Mouse (Mus musculus) CH12.LX (cell line): Measurements from ENCODE around the gene Hist1h2ab. TPM values are rescaled to one million over a fixed set of nuclear protein-coding genes. Genes with fewer than 3 reads are reported as not detected.
A peak's percentile ranks its signal among the peaks of the same experiment; 100 is the strongest.
"Not testable (repeated sequence)": the region's sequence is repeated elsewhere in the genome, so short reads cannot be mapped to it uniquely, and the experiment has no call there.

Experiments used
- DNase-seq: peaks from one replicate; pipeline ENCODE4 v3.0.0-alpha.2; 2013; ENCODE audit errors: extremely low read depth
- H3K27ac ChIP-seq: 2 replicates; pipeline ENCODE4 v1.5.1; 2012; ENCODE audit warnings: low read depth, mild to moderate bottlenecking, control low read depth, moderate library complexity; ENCODE audit not compliant: insufficient read depth
- H3K27me3 ChIP-seq: replicated peaks from 2 replicates; pipeline ENCODE3; 2012; ENCODE audit warnings: inconsistent platforms
- H3K36me3 ChIP-seq, 2 experiments: replicated peaks in 1 of 2; 2 replicates each; pipeline versions ENCODE3 to v1.6.1; 2012; ENCODE audit warnings: inconsistent platforms in 1 of 2, low read length in 1 of 2, mild to moderate bottlenecking in 1 of 2, mixed read lengths in 1 of 2, moderate library complexity in 1 of 2; ENCODE audit not compliant: control insufficient read depth in 1 of 2, insufficient read depth in 1 of 2
- H3K4me1 ChIP-seq, 2 experiments: 2 replicates each; pipeline ENCODE4 v1.6.1; 2012; ENCODE audit warnings: inconsistent platforms in 1 of 2, moderate library complexity in 1 of 2; ENCODE audit not compliant: insufficient read depth in 2 of 2, control insufficient read depth in 1 of 2
- H3K4me2 ChIP-seq: 2 replicates; pipeline ENCODE4 v1.6.1; 2012; ENCODE audit warnings: low read depth, mild to moderate bottlenecking, control low read depth; ENCODE audit not compliant: poor library complexity, insufficient read depth, severe bottlenecking
- H3K4me3 ChIP-seq, 3 experiments: fragments of 150-350 bp in 1 of 3; sonication (generic) in 1 of 3; replicated peaks in 1 of 3; 2 replicates each; pipeline versions ENCODE3 to v1.5.1; 2011 to 2012; ENCODE audit warnings: low read depth in 2 of 3, low read length in 2 of 3, mild to moderate bottlenecking in 2 of 3, moderate library complexity in 2 of 3, control low read depth in 1 of 3, improper control_type of control experiment in 1 of 3, inconsistent platforms in 1 of 3, mixed read lengths in 1 of 3; ENCODE audit not compliant: poor library complexity in 1 of 3
- H3K79me2 ChIP-seq: replicated peaks from 2 replicates; pipeline ENCODE4 v1.6.1; 2012; ENCODE audit warnings: mild to moderate bottlenecking, moderate library complexity; ENCODE audit not compliant: control insufficient read depth, poor library complexity, insufficient read depth, severe bottlenecking; ENCODE audit errors: extremely low read depth
- H3K9ac ChIP-seq: 2 replicates; pipeline ENCODE4 v1.6.1; 2012; ENCODE audit warnings: low read depth, mild to moderate bottlenecking, control low read depth, moderate library complexity; ENCODE audit not compliant: insufficient read depth
- H3K9me3 ChIP-seq: replicated peaks from 2 replicates; pipeline ENCODE3; 2012; ENCODE audit warnings: low read length, inconsistent platforms, mixed read lengths
- BHLHE40 ChIP-seq: IDR thresholded peaks from 2 replicates; pipeline ENCODE4 v1.6.1; 2011; ENCODE audit warnings: mild to moderate bottlenecking, low read depth, low read length, improper control_type of control experiment
- CHD1 ChIP-seq: IDR thresholded peaks from 2 replicates; pipeline ENCODE4 v1.6.1; 2012; ENCODE audit warnings: low read depth, low read length, improper control_type of control experiment, inconsistent platforms
- CHD2 ChIP-seq: IDR thresholded peaks from 2 replicates; pipeline ENCODE4 v1.6.1; 2011; ENCODE audit warnings: low read length, improper control_type of control experiment
- CTCF ChIP-seq, 2 experiments: IDR thresholded peaks in 1 of 2; conservative IDR thresholded peaks in 1 of 2; 2 replicates each; pipeline ENCODE4 v1.5.1; 2011 to 2012; ENCODE audit warnings: low read depth in 2 of 2, low read length in 2 of 2, improper control_type of control experiment in 1 of 2, inconsistent platforms in 1 of 2, mild to moderate bottlenecking in 1 of 2, moderate library complexity in 1 of 2
- E2F4 ChIP-seq: IDR thresholded peaks from 2 replicates; pipeline ENCODE4 v1.6.1; 2011; ENCODE audit warnings: low read depth, low read length, improper control_type of control experiment; ENCODE audit not compliant: insufficient replicate concordance
- ELF1 ChIP-seq: IDR thresholded peaks from 2 replicates; pipeline ENCODE4 v1.6.1; 2014; ENCODE audit warnings: low read depth, mild to moderate bottlenecking, inconsistent platforms, low read length, improper control_type of control experiment
- EP300 ChIP-seq: IDR thresholded peaks from 2 replicates; pipeline ENCODE4 v1.6.1; 2011; ENCODE audit warnings: low read length, improper control_type of control experiment
- ETS1 ChIP-seq: conservative IDR thresholded peaks from 2 replicates; pipeline ENCODE4 v1.6.1; 2012; ENCODE audit warnings: low read depth, mild to moderate bottlenecking, inconsistent platforms, low read length, improper control_type of control experiment, moderate library complexity
- GABPA ChIP-seq: IDR thresholded peaks from 2 replicates; pipeline ENCODE4 v1.6.1; 2012; ENCODE audit warnings: low read depth, low read length, improper control_type of control experiment, inconsistent platforms; ENCODE audit not compliant: insufficient replicate concordance
- JUND ChIP-seq: conservative IDR thresholded peaks from 2 replicates; pipeline ENCODE4 v1.6.1; 2011; ENCODE audit warnings: low read depth, low read length, improper control_type of control experiment
- KAT2A ChIP-seq: IDR thresholded peaks from 2 replicates; pipeline ENCODE4 v1.6.1; 2012; ENCODE audit warnings: low read length, improper control_type of control experiment, inconsistent platforms; ENCODE audit not compliant: insufficient replicate concordance
- MAZ ChIP-seq: IDR thresholded peaks from 2 replicates; pipeline ENCODE4 v1.6.1; 2012; ENCODE audit warnings: low read depth, mild to moderate bottlenecking, inconsistent platforms, low read length, improper control_type of control experiment, moderate library complexity
- MEF2A ChIP-seq: IDR thresholded peaks from 2 replicates; pipeline ENCODE4 v1.6.1; 2014; ENCODE audit warnings: low read depth, mild to moderate bottlenecking, inconsistent platforms, low read length, improper control_type of control experiment, borderline replicate concordance
- MXI1 ChIP-seq: IDR thresholded peaks from 2 replicates; pipeline ENCODE4 v1.6.1; 2011; ENCODE audit warnings: mild to moderate bottlenecking, low read depth, low read length, improper control_type of control experiment
- MYC ChIP-seq: IDR thresholded peaks from 2 replicates; pipeline ENCODE4 v1.6.1; 2011; ENCODE audit warnings: low read depth, mild to moderate bottlenecking, improper control_type of control experiment, low read length
- NELFE ChIP-seq: IDR thresholded peaks from 2 replicates; pipeline ENCODE4 v1.6.1; 2011; ENCODE audit warnings: low read depth, low read length, improper control_type of control experiment
- NRF1 ChIP-seq: IDR thresholded peaks from 2 replicates; pipeline ENCODE4 v1.6.1; 2014; ENCODE audit warnings: low read depth, mild to moderate bottlenecking, inconsistent platforms, low read length, improper control_type of control experiment, moderate library complexity
- PAX5 ChIP-seq: IDR thresholded peaks from 2 replicates; pipeline ENCODE4 v1.6.1; 2012; ENCODE audit warnings: low read length, inconsistent platforms, mixed read lengths
- POLR2A ChIP-seq: IDR thresholded peaks from 2 replicates; pipeline ENCODE4 v1.6.1; 2011; ENCODE audit warnings: low read depth, mild to moderate bottlenecking, improper control_type of control experiment, low read length
- POLR2AphosphoS2 ChIP-seq: IDR thresholded peaks from 2 replicates; pipeline ENCODE4 v1.6.1; 2011; ENCODE audit warnings: low read depth, low read length, improper control_type of control experiment
- RAD21 ChIP-seq: IDR thresholded peaks from 2 replicates; pipeline ENCODE4 v1.6.1; 2011; ENCODE audit warnings: low read depth, mild to moderate bottlenecking, low read length, improper control_type of control experiment, moderate library complexity
- RCOR1 ChIP-seq: conservative IDR thresholded peaks from 2 replicates; pipeline ENCODE4 v1.6.1; 2012; ENCODE audit warnings: low read depth, mild to moderate bottlenecking, inconsistent platforms, low read length, improper control_type of control experiment
- SIN3A ChIP-seq: IDR thresholded peaks from 2 replicates; pipeline ENCODE4 v1.6.1; 2012; ENCODE audit warnings: low read length, improper control_type of control experiment, inconsistent platforms
- TBP ChIP-seq: conservative IDR thresholded peaks from 2 replicates; pipeline ENCODE4 v1.6.1; 2011; ENCODE audit warnings: low read depth, low read length, improper control_type of control experiment
- TCF12 ChIP-seq: IDR thresholded peaks from 2 replicates; pipeline ENCODE4 v1.6.1; 2014; ENCODE audit warnings: low read depth, mild to moderate bottlenecking, inconsistent platforms, low read length, improper control_type of control experiment
- UBTF ChIP-seq: IDR thresholded peaks from 2 replicates; pipeline ENCODE4 v1.6.1; 2012; ENCODE audit warnings: low read depth, mild to moderate bottlenecking, inconsistent platforms, low read length, improper control_type of control experiment, moderate library complexity
- ZC3H11A ChIP-seq: IDR thresholded peaks from 2 replicates; pipeline ENCODE4 v1.6.1; 2012; ENCODE audit warnings: low read depth, mild to moderate bottlenecking, inconsistent platforms, low read length, improper control_type of control experiment
- ZKSCAN1 ChIP-seq: IDR thresholded peaks from 2 replicates; pipeline ENCODE4 v1.6.1; 2012; ENCODE audit warnings: low read depth, inconsistent platforms, low read length, improper control_type of control experiment, borderline replicate concordance
- ZMIZ1 ChIP-seq: IDR thresholded peaks from 2 replicates; pipeline ENCODE4 v1.6.1; 2012; ENCODE audit warnings: low read depth, mild to moderate bottlenecking, inconsistent platforms, low read length, improper control_type of control experiment
- ZNF384 ChIP-seq: IDR thresholded peaks from 2 replicates; pipeline ENCODE4 v1.6.1; 2012; ENCODE audit warnings: low read depth, low read length, improper control_type of control experiment, inconsistent platforms
- dilution Hi-C: fragments of 300-500 bp; cut with MboI; formaldehyde crosslinking; loops from 2 replicates; pipeline ENCODE4 v1.14.3; 2020; ENCODE audit warnings: low sequenced_read_pairs; ENCODE audit not compliant: extremely low pct_unique_long_range_greater_than_20kb, extremely low pct_ligation_motif_present
- in situ Hi-C: fragments of 300-500 bp; cut with MboI; formaldehyde crosslinking; loops from 3 replicates; pipeline ENCODE4 v1.14.3; 2019; ENCODE audit warnings: low sequenced_read_pairs, low pct_ligation_motif_present, low pct_unique_long_range_greater_than_20kb, mixed read lengths
- polyA plus RNA-seq: library from polyadenylated mRNA; unstranded; fragments of >175 nt; gene quantifications from 2 replicates; pipeline ENCODE4 v1.2.1, GENCODE M21; 2012; ENCODE audit warnings: low read depth; ENCODE audit not compliant: insufficient read length
- total RNA-seq, 2 experiments: library from RNA; depleted of rRNA; stranded (reverse); fragments of 300-350 nt in 1 of 2; fragments of >200 nt in 1 of 2; gene quantifications; 2 replicates each; pipeline ENCODE4 v1.2.3; 2012 to 2014

The Hist1h2ab gene
- total and polyA plus RNA-seq, 3 experiments = 2.9 to 2,243 (median 32.6) TPM

- Histone ChIP-seq H3K9ac (peak within 1 kb of the TSS; percentile 84), H3K4me1 (peaks cover 0 to 38% of the 10 kb centered on the region in 2 experiments; a peak in 2 of 4 replicates), H3K27ac (peak within 1 kb of the TSS; percentile 95), H3K4me3 (peak within 1 kb of the TSS; percentile 4 to 43 (median 34)), H3K4me2 (peak within 1 kb of the TSS; percentile 70)
- in situ Hi-C loops = loop anchor here (25.0 kb wide), 1 partner anchor 1715 kb away; the partner anchor contains the start of genes Hist1h2ag, Hist1h2ah, Hist1h2bj and Hist1h2bk
- dilution Hi-C loops, H3K36me3 ChIP-seq, H3K27me3 ChIP-seq, H3K79me2 ChIP-seq, H3K9me3 ChIP-seq: not testable (repeated sequence)
- DNase-seq = peak; percentile 96
- TF ChIP-seq POLR2A = peak; percentile 88; the same call in 1 of the 2 replicates
- TF ChIP-seq NELFE = peak; percentile 90
- peak; percentile 99 for TF ChIP-seq E2F4
- TF ChIP-seq ZMIZ1 = peak; percentile 99
- TF ChIP-seq TBP = peak; percentile 99
- TF ChIP-seq SIN3A = peak; percentile 14; the same call in 1 of the 2 replicates
- peak; percentile 77; the same call in 1 of the 2 replicates for TF ChIP-seq TCF12
- TF ChIP-seq CHD2 = peak; percentile 68
These were observed 1.3 kb downstream of the Hist1h2ab start, which contains the start of gene Hist1h3b for GRCm38 (mm10) chr13:23752067-23752741. Hist1h3b (plus strand) TSS chr13:23752267.

GRCm38 (mm10) chr13:23752742-23753172 is 1.8 kb downstream of the Hist1h2ab start:
- no peaks in the 10 kb centered on the region for H3K27me3 ChIP-seq
- H3K4me3 ChIP-seq = peak overlapping the region; percentile 4 to 43 (median 32)
- no peaks in the 10 kb centered on the region for H3K79me2 ChIP-seq
- H3K4me2 ChIP-seq = peak overlapping the region; percentile 70
- dilution Hi-C loops (no loop called here), in situ Hi-C loops (loop anchor here (25.0 kb wide), 1 partner anchor 1715 kb away; the partner anchor contains the start of genes Hist1h2ag, Hist1h2ah, Hist1h2bj and Hist1h2bk)
- H3K4me1 ChIP-seq = peaks cover 0 to 43% of the 10 kb centered on the region in 2 experiments; a peak in 2 of 4 replicates
- H3K9me3 ChIP-seq = no peaks in the 10 kb centered on the region
- no peaks in the 10 kb centered on the region for H3K36me3 ChIP-seq
- H3K9ac ChIP-seq = peak overlapping the region; percentile 63; the same call in 1 of the 2 replicates
- H3K27ac ChIP-seq = peak overlapping the region; percentile 91
- DNase-seq = no peak
- no peak for TF ChIP-seq KAT2A
- no peak for TF ChIP-seq BHLHE40
- no peak for TF ChIP-seq TCF12
- 0 out of 2 replicates have a peak, but pooled peaks have one; percentile 55 for TF ChIP-seq CHD2
- TF ChIP-seq ZNF384 = no peak
- peak; percentile 94 for TF ChIP-seq CHD1
- TF ChIP-seq ELF1 = no peak
- TF ChIP-seq MAZ = no peak
- TF ChIP-seq SIN3A = peak; percentile 74
- peak; percentile 100 for TF ChIP-seq POLR2AphosphoS2
- no peak for TF ChIP-seq PAX5
- TF ChIP-seq MEF2A = no peak
- TF ChIP-seq JUND = 0 out of 2 replicates have a peak, but pooled peaks have one; percentile 23
- peak; percentile 56; the same call in 1 of the 2 replicates for TF ChIP-seq RCOR1
- TF ChIP-seq ETS1 = no peak
- no peak for TF ChIP-seq NRF1
- no peak for TF ChIP-seq GABPA
- peak; percentile 91 for TF ChIP-seq POLR2A
- no peak for TF ChIP-seq CTCF (conservative IDR thresholded peaks at IDR 0.05 in 1 of 2, IDR thresholded peaks at IDR 0.05 in 1 of 2; ENCODE audit: low read depth in 2 of 2, low read length in 2 of 2)
- TF ChIP-seq MYC = 0 out of 2 replicates have a peak, but pooled peaks have one; percentile 14
- TF ChIP-seq ZKSCAN1 = no peak
- TF ChIP-seq ZC3H11A = no peak
- no peak for TF ChIP-seq MXI1
- peak; percentile 40; the same call in 1 of the 2 replicates for TF ChIP-seq EP300
- TF ChIP-seq RAD21 = no peak
- peak; percentile 79; the same call in 1 of the 2 replicates for TF ChIP-seq UBTF
